Mouse (Mus musculus) lung, embryonic 15.5 days (tissue): ENCODE results near the gene Kdelr3. TPM values are rescaled to one million over a fixed set of nuclear protein-coding genes. Genes with fewer than 3 reads are reported as not detected.
A peak's percentile ranks its signal among the peaks of the same experiment; 100 is the strongest.

ENCODE experiments used
- ATAC-seq: fragments of 200-750 bp; cut with Nextera tagmentation; 2 replicates; pipeline ENCODE4 v1.8.0; 2017; ENCODE audit warnings: moderate number of reproducible peaks, borderline replicate concordance; ENCODE audit not compliant: low FRiP score, low TSS enrichment; ENCODE audit errors: extremely low read depth
- H3K27ac ChIP-seq: fragments of 300-500 bp; sonication (generic); 2 replicates; pipeline ENCODE4 v1.5.1; 2015; ENCODE audit warnings: moderate library complexity, mild to moderate bottlenecking, inconsistent platforms
- H3K27me3 ChIP-seq: fragments of 300-500 bp; sonication (generic); 2 replicates; pipeline ENCODE4 v1.6.1; 2015; ENCODE audit warnings: inconsistent platforms
- H3K36me3 ChIP-seq: fragments of 300-500 bp; sonication (generic); 2 replicates; pipeline ENCODE4 v1.6.1; 2015; ENCODE audit warnings: inconsistent platforms
- H3K4me1 ChIP-seq: fragments of 300-500 bp; sonication (generic); 2 replicates; pipeline ENCODE4 v1.6.1; 2015; ENCODE audit warnings: inconsistent platforms
- H3K4me2 ChIP-seq: fragments of 300-500 bp; sonication (generic); 2 replicates; pipeline ENCODE4 v1.6.1; 2015; ENCODE audit warnings: inconsistent platforms, mild to moderate bottlenecking, moderate library complexity
- H3K4me3 ChIP-seq: fragments of 300-500 bp; sonication (generic); 2 replicates; pipeline ENCODE4 v1.5.1; 2015; ENCODE audit warnings: mild to moderate bottlenecking, inconsistent platforms
- H3K9ac ChIP-seq: fragments of 300-500 bp; sonication (generic); 2 replicates; pipeline ENCODE4 v1.6.1; 2015; ENCODE audit warnings: inconsistent platforms
- H3K9me3 ChIP-seq: fragments of 300-500 bp; sonication (generic); 2 replicates; pipeline ENCODE4 v1.6.1; 2016; ENCODE audit warnings: inconsistent platforms
- WGBS: fragments of 180-500 bp; shearing (Covaris S2); methylation state at CpG from one replicate; pipeline ENCODE4 v1.1.7; 2015; 5-methylcytosine and 5-hydroxymethylcytosine counted together
- polyA plus RNA-seq: library from polyadenylated mRNA; unstranded; fragments of >200 nt; fragmentation: Nextera tagmentation; extraction: Ambion mirVana; gene quantifications from 2 replicates; pipeline ENCODE4 v1.2.1, GENCODE M21; 2015

Kdelr3 gene
- polyA plus RNA-seq, 1 experiment from 2014 or later, result 89.6 TPM

DNA sequence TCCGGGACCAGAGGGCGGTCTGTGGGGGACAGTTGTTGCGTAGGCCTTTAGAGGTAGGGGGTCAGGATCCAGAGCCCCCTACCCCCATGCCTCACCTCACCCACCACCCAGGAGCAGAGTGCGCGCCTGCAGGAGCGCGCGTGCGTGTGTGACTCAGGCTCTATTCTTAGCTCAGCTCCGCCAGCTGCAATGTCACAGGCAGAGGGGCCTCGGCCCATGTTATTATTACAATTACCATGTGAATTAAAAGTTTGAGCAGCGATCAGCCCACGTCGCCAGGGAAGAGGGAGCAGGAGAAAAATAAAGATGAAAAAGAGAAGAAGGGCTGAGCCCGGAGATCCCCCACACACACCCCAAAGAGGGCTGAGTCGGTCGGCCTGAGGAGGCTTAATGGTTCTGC is 16.1 kb upstream of the Kdelr3 start:
- H3K36me3 ChIP-seq, result no peaks in the 10 kb centered on the region
- H3K4me1 ChIP-seq, result peaks cover 6% of the 10 kb centered on the region
- H3K9me3 ChIP-seq, result no peaks in the 10 kb centered on the region
- no peak for ATAC-seq
- H3K4me3 ChIP-seq, result no peak overlapping the region
- no peak overlapping the region for H3K4me2 ChIP-seq
- no peak overlapping the region for H3K9ac ChIP-seq
- no peak overlapping the region for H3K27ac ChIP-seq
- WGBS, result 71% methylated on average over 17 of the region's 17 CpGs
- peaks cover 67% of the 10 kb centered on the region for H3K27me3 ChIP-seq

DNA sequence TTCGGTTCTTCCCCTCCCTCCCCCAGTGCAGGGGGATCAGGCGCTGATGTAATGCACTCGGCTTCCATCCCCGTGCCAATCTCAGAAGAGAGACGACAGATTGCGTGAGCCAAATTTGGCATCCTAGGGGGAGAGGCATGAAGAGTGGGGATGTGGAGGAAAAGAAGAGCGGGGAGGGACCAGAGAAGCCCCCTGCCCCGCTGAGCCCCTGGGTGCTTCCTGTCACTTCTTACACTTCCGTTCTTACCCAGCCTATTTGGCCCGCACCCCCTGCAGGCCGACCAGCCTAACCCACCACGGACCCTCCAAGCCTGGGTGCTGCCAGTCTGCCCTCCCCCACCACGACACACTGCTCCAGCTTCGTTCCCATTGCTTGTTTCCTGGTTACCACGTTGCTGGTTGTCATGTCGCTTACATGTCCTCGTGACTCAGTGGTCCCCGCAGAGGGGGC is 13.3 kb upstream of the Kdelr3 start:
- H3K4me2 ChIP-seq, result no peak overlapping the region
- 14% methylated on average over 18 of the region's 18 CpGs for WGBS
- peaks cover 16% of the 10 kb centered on the region for H3K4me1 ChIP-seq
- H3K9me3 ChIP-seq, result no peaks in the 10 kb centered on the region
- no peak for ATAC-seq
- H3K9ac ChIP-seq, result no peak overlapping the region
- no peaks in the 10 kb centered on the region for H3K36me3 ChIP-seq
- H3K27me3 ChIP-seq, result peaks cover 91% of the 10 kb centered on the region
- H3K27ac ChIP-seq, result no peak overlapping the region
- H3K4me3 ChIP-seq, result no peak overlapping the region

DNA sequence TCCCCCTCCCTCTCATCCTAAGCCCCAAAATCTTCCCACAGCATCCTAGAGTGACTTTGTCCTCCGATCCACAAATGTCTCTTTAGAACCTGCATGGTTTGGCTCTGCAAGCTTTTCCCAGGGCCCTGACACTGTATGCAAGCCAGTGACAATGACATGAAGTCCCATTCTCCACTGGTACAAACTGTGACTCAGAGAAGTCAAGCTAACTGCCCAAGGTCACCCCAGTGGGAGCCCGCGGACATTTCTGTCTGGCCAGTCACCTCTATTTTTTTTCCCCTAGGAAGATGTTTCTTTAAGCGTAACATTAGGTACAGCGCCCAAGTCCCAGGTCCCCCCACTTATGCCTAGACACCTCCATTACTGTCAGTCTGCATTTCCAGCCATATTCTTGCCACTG is 12.8 kb upstream of the Kdelr3 start:
- Histone ChIP-seq H3K4me3 (no peak overlapping the region), H3K27ac (no peak overlapping the region), H3K9ac (no peak overlapping the region), H3K27me3 (peaks cover 91% of the 10 kb centered on the region), H3K36me3 (no peaks in the 10 kb centered on the region), H3K4me1 (peaks cover 16% of the 10 kb centered on the region), H3K9me3 (no peaks in the 10 kb centered on the region), H3K4me2 (no peak overlapping the region)
- no peak for ATAC-seq
- 64% methylated on average over 5 of the region's 5 CpGs for WGBS

DNA sequence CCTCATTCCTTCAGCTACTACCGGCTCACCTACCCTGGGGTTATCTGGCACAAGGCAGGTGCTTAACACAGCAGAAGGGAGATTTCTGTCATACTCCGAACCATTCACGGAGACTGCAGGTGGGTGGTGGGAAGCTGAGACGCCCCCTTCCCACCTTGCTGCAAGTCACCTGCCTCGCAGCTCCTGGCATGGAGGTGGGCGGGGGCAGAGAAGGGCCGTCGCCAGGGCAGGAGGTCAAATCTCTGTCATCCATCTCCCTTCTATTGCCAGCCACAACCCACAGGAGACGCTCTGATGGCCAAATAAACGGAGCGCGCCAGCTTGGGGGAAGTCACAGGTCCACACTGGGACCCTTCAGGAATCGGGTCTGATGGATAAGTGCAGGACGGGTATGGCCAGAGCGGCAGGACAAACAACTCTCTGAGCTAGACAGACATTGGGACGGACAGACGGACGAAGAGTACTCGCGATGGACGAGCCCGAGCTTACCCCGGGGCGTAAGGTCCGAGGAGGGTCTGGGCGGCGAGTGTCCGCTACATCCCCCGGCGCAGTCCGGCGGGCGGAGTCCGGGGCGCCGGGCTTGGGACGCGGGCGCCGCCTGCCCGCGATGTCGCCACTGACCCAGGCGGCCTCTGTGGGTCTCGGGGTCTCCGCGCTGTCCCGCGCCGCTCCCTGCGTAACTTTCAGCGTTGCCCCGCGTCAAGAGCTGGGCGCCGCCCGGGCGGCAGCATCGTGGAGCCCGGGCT is 11.3 kb upstream of the Kdelr3 start, which contains the start of gene Kcnj4:
Gene Kcnj4 (minus strand): TSS at position 535 of the 746 bp plus-strand sequence.
- H3K4me2 ChIP-seq, result peak within 1 kb of the TSS; percentile 97
- H3K4me1 ChIP-seq, result peaks cover 16% of the 10 kb centered on the region
- H3K27me3 ChIP-seq, result peaks cover 97% of the 10 kb centered on the region
- peak within 1 kb of the TSS; percentile 56 for H3K9ac ChIP-seq
- peak within 1 kb of the TSS; percentile 61 for H3K4me3 ChIP-seq
- ATAC-seq, result no peak
- WGBS, result 1% methylated on average over 60 of the region's 60 CpGs
- no peaks in the 10 kb centered on the region for H3K36me3 ChIP-seq
- H3K9me3 ChIP-seq, result no peaks in the 10 kb centered on the region
- no peak within 1 kb of the TSS for H3K27ac ChIP-seq

DNA sequence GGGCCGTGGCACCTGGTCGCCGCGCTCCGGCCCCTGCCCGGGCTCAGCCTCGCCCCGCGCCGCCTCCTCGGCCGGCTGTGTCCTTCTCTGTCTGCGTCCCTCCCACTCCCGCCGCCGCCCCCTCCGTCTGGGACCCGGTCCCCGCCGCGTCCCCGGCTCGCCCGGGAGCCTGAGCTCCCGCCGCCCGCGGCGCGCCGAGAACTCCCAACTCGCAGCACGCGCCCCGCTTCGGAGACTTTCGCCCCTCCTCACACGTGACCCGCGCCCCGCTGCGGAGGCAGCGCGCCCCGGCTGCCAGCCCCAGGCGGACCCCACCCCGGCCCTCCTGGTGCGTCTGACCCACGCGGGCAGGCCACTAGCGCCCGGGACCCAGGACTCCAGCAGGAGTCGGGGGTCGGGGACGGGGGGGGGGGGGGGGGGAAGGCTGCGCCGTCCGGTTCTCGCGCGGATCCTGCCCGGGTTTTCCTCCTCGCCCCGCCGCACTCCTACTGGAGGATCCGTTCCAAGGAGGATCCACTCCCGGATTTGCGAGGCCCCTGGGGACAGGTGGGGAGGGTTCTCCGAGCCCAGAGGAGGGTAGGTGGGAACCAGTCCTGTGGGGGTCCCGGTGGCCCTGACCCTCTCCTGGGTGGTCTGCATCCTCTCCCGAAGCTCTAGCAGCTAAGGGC is 10.5 kb upstream of the Kdelr3 start:
- 1% methylated on average over 65 of the region's 71 CpGs for WGBS
- Histone ChIP-seq H3K9me3 (no peaks in the 10 kb centered on the region), H3K27ac (no peak overlapping the region), H3K4me1 (peaks cover 16% of the 10 kb centered on the region), H3K36me3 (no peaks in the 10 kb centered on the region), H3K4me3 (peak overlapping the region; percentile 61), H3K4me2 (peak overlapping the region; percentile 97), H3K27me3 (peaks cover 98% of the 10 kb centered on the region), H3K9ac (peak overlapping the region; percentile 56)
- peak; percentile 36; the same call in 1 of the 2 replicates for ATAC-seq

GRCm38 (mm10) chr15:79506460-79506859 is 9.8 kb upstream of the Kdelr3 start:
- WGBS, result 25% methylated on average over 7 of the region's 7 CpGs
- H3K27me3 ChIP-seq, result peaks cover 98% of the 10 kb centered on the region
- H3K9ac ChIP-seq, result no peak overlapping the region
- no peak overlapping the region for H3K27ac ChIP-seq
- H3K4me1 ChIP-seq, result peaks cover 21% of the 10 kb centered on the region
- peak overlapping the region; percentile 61; the same call in 1 of the 2 replicates for H3K4me3 ChIP-seq
- H3K9me3 ChIP-seq, result no peaks in the 10 kb centered on the region
- peak overlapping the region; percentile 97 for H3K4me2 ChIP-seq
- no peaks in the 10 kb centered on the region for H3K36me3 ChIP-seq
- ATAC-seq, result no peak

- Histone ChIP-seq H3K4me3 (no peak overlapping the region), H3K9ac (no peak overlapping the region), H3K4me2 (no peak overlapping the region), H3K4me1 (peaks cover 28% of the 10 kb centered on the region), H3K9me3 (no peaks in the 10 kb centered on the region), H3K27ac (no peak overlapping the region), H3K36me3 (no peaks in the 10 kb centered on the region), H3K27me3 (peaks cover 98% of the 10 kb centered on the region)
- no peak for ATAC-seq
- 47% methylated on average over 31 of the region's 31 CpGs for WGBS
Measured at GRCm38 (mm10) chr15:79507055-79507828, 9.0 kb upstream of the Kdelr3 start.

DNA sequence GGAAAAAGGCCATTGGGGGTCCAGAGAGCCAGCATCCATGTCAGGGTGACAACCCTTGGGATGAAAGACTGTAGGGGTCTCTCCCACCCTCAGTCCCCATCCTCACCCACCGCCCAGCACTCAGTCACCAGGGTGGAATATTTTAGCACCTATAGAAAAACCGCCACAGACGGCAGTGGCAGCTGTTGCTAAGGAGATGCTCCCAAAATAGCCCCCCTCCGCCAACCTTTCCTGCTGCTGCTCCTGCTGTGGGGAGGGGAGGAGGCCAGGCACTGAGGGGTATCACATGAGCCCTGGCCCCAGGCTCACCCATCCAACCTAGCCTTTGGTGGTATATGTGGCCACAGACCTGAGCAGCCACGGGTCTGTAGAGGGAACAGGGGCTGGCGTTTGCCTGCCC is 6.2 kb upstream of the Kdelr3 start:
- no peak for ATAC-seq
- H3K27me3 ChIP-seq, result peaks cover 97% of the 10 kb centered on the region
- peaks cover 24% of the 10 kb centered on the region for H3K4me1 ChIP-seq
- H3K36me3 ChIP-seq, result no peaks in the 10 kb centered on the region
- no peak overlapping the region for H3K4me3 ChIP-seq
- WGBS, result 20% methylated on average over 6 of the region's 6 CpGs
- H3K4me2 ChIP-seq, result no peak overlapping the region
- H3K27ac ChIP-seq, result no peak overlapping the region
- H3K9me3 ChIP-seq, result no peaks in the 10 kb centered on the region
- H3K9ac ChIP-seq, result no peak overlapping the region

DNA sequence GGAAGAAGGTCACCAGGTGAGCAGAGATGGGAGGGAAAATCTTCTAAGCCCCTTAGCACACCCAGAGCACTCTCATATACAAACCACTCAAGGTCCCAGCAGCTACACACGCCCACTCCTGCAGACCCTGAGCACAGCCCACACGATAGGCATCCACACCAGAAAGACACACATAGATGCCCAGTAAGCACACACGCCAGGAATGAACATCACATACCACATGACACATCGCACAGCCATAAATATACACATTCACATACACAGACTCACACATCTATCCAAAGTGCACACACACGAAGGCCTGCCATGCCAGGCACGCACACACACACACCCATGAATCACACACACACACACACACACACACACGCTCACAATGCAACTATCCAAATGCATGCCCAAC is 5.8 kb upstream of the Kdelr3 start:
- no peaks in the 10 kb centered on the region for H3K36me3 ChIP-seq
- no peak overlapping the region for H3K4me2 ChIP-seq

DNA sequence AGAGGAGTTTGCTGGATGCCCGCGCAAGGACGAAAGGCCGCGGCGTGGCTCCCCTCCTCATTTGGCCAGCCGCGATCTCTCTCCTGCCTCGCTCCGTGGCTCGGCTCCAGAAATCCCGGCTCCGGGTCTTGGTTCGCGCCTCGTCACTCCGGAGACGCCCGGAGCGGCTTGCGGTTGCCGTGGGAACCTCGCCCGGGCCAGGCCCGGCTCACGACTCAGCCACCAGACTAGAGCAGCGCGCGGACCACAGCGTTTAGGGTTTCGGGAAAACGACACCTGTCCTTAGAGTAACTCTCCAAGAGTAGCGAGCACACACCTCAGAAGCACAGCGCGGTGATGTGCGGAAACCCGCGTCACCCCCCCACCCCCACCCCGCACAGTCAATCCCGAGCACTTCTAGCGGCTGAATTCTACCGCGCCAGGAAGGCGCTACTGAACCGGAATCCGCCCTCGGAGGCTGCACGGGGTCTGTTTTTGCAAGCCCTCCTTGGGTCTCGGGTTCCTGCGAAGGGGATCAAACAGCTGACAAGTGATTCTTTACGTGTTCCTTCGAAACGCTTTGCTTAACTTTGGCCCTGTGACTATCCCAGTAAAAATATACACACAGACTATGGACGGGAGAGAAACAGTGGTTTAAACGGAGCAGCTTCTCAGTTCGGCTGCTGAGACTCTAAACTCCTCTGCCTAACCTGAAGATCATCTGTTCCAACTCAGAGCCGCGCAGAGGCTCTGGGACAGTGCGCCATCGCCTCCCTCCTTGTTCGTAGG is 4.5 kb upstream of the Kdelr3 start:
- H3K4me3 ChIP-seq, result peak overlapping the region; percentile 40
- no peak overlapping the region; the same call in 1 of the 2 replicates for H3K9ac ChIP-seq
- H3K27ac ChIP-seq, result no peak overlapping the region
- peak overlapping the region; percentile 83 for H3K4me2 ChIP-seq
- H3K36me3 ChIP-seq, result no peaks in the 10 kb centered on the region
- H3K9me3 ChIP-seq, result no peaks in the 10 kb centered on the region
- 2% methylated on average over 61 of the region's 61 CpGs for WGBS
- peaks cover 92% of the 10 kb centered on the region for H3K27me3 ChIP-seq
- peaks cover 20% of the 10 kb centered on the region for H3K4me1 ChIP-seq
- peak; percentile 65; the same call in 1 of the 2 replicates for ATAC-seq

More for the DNA sequence above, 5.8 kb upstream of the Kdelr3 start:
- H3K9ac ChIP-seq, result no peak overlapping the region
- WGBS, result 69% methylated on average over 7 of the region's 7 CpGs
- no peak for ATAC-seq
- H3K4me1 ChIP-seq, result peaks cover 20% of the 10 kb centered on the region
- H3K4me3 ChIP-seq, result no peak overlapping the region
- peaks cover 97% of the 10 kb centered on the region for H3K27me3 ChIP-seq
- H3K27ac ChIP-seq, result no peak overlapping the region
- no peaks in the 10 kb centered on the region for H3K9me3 ChIP-seq

DNA sequence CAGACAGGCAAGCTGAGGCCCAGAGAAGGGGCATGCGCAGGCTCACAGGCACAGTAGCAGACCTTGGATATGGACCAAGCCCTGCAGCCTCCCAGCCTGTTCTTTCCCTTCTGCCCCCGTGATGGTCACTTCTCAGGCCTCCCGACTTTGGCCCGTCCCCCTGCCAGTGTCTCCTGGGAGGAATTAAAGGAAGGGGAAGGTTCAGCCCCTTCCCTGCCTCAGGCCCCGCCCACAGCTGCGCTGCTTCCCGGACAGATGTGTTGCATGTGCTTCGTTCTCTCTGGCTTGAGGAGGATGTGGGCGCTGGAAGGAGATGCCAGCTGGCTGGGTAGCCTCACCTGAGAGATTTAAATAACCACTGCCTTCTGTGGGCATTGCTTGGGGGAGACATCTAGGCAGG is 2.3 kb upstream of the Kdelr3 start:
- Histone ChIP-seq H3K27me3 (peaks cover 70% of the 10 kb centered on the region), H3K4me1 (peaks cover 42% of the 10 kb centered on the region), H3K27ac (no peak overlapping the region), H3K9ac (no peak overlapping the region), H3K4me2 (no peak overlapping the region), H3K36me3 (no peaks in the 10 kb centered on the region), H3K9me3 (no peaks in the 10 kb centered on the region), H3K4me3 (no peak overlapping the region)
- ATAC-seq, result no peak
- 12% methylated on average over 9 of the region's 9 CpGs for WGBS
